Mouse (Mus musculus) stomach, postnatal 0 days (tissue): ENCODE measurements around the gene Lama2.

ENCODE experiments used
- CTCF ChIP-seq: IDR thresholded peaks from 2 replicates; pipeline ENCODE4 v1.5.1; 2016; ENCODE audit warnings: antibody characterized with exemption, low read depth, mild to moderate bottlenecking, moderate library complexity
- EP300 ChIP-seq: optimal IDR thresholded peaks from 2 replicates; pipeline ENCODE3; 2016; ENCODE audit warnings: antibody characterized with exemption

DNA sequence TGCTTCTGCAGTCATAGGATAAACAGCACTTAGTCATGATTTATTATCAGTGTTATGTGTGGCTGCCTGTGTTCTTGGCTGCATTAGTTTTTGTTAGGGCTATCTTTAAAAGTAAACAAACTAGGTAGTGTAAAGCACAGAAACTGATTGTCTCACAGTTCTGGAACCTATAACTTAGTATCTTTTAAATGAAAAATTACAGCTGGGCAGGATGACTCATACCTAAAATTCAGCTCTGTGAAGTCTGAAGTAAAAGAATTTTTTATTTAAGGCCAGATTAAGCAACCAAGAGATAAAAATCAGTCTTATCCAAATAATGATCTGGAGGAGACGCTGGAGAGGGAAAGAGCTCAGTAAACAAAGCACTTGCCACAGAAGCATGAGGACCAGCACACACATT, 43.8 kb upstream of the Lama2 start:
- TF ChIP-seq EP300 (no peak), CTCF (no peak)
